Mouse (Mus musculus) liver, embryonic 14.5 days (tissue): ENCODE measurements around the gene H3f3b. TPM values are rescaled to one million over a fixed set of nuclear protein-coding genes. Genes with fewer than 3 reads are reported as not detected.

Experiments used
- ATAC-seq: fragments of 200-750 bp; cut with Nextera tagmentation; 2 replicates; pipeline ENCODE4 v1.8.0; 2017; ENCODE audit warnings: moderate number of reproducible peaks, mild to moderate bottlenecking, moderate library complexity; ENCODE audit not compliant: insufficient read depth
- DNase-seq, 3 experiments: peaks; one replicate each; pipeline ENCODE4 v3.0.0-alpha.2; 2012 to 2013; ENCODE audit warnings: low read depth in 3 of 3, low spot score in 3 of 3
- H3K27ac ChIP-seq: fragments of 300-500 bp; sonication (generic); 2 replicates; pipeline ENCODE4 v1.5.1; 2014; ENCODE audit warnings: moderate library complexity, mild to moderate bottlenecking, control low read depth, inconsistent platforms
- H3K27me3 ChIP-seq: fragments of 300-500 bp; sonication (generic); 2 replicates; pipeline ENCODE4 v1.6.1; 2014; ENCODE audit warnings: mild to moderate bottlenecking, low read length, moderate library complexity; ENCODE audit not compliant: control insufficient read depth, insufficient read depth
- H3K36me3 ChIP-seq: fragments of 300-500 bp; sonication (generic); replicated peaks from 2 replicates; pipeline ENCODE4 v1.6.1; 2014; ENCODE audit warnings: low read depth; ENCODE audit not compliant: control insufficient read depth, insufficient read depth
- H3K4me1 ChIP-seq, 2 experiments: fragments of 200-500 bp in 1 of 2; fragments of 300-500 bp in 1 of 2; sonication (generic) in 1 of 2; replicated peaks; 2 replicates each; pipeline ENCODE4 v1.6.1; 2012 to 2014; ENCODE audit warnings: antibody characterized with exemption in 1 of 2, inconsistent platforms in 1 of 2, low read length in 1 of 2; ENCODE audit not compliant: control insufficient read depth in 2 of 2, insufficient read depth in 2 of 2
- H3K4me2 ChIP-seq: fragments of 300-500 bp; sonication (generic); 2 replicates; pipeline ENCODE4 v1.6.1; 2014; ENCODE audit warnings: low read depth, mild to moderate bottlenecking, control low read depth, moderate library complexity
- H3K4me3 ChIP-seq, 2 experiments: fragments of 200-500 bp in 1 of 2; fragments of 300-500 bp in 1 of 2; sonication (generic) in 1 of 2; 2 replicates each; pipeline ENCODE4 v1.5.1; 2012 to 2014; ENCODE audit warnings: low read depth in 2 of 2, low read length in 2 of 2, mild to moderate bottlenecking in 2 of 2, control low read depth in 1 of 2, inconsistent platforms in 1 of 2, moderate library complexity in 1 of 2; ENCODE audit not compliant: insufficient read depth in 1 of 2
- H3K9ac ChIP-seq: fragments of 300-500 bp; sonication (generic); replicated peaks from 2 replicates; pipeline ENCODE4 v1.6.1; 2014; ENCODE audit warnings: mild to moderate bottlenecking, control low read depth, moderate library complexity
- H3K9me3 ChIP-seq: fragments of 300-500 bp; sonication (generic); 2 replicates; pipeline ENCODE4 v1.6.1; 2016; ENCODE audit warnings: low read length, mixed read lengths; ENCODE audit not compliant: control insufficient read depth
- CTCF ChIP-seq: IDR thresholded peaks from 2 replicates; pipeline ENCODE4 v1.5.1; 2016; ENCODE audit warnings: antibody characterized with exemption, low read depth, control low read depth
- EP300 ChIP-seq: IDR thresholded peaks from 2 replicates; pipeline ENCODE4 v1.6.1; 2016; ENCODE audit warnings: antibody characterized with exemption, low read depth
- WGBS: fragments of 180-500 bp; shearing (Covaris S2); extraction: QIAGEN DNeasy Blood & Tissue Kit; methylation state at CpG from one replicate; pipeline ENCODE4 v1.1.7; 2014; ENCODE audit not compliant: insufficient replicate concordance; 5-methylcytosine and 5-hydroxymethylcytosine counted together
- polyA plus RNA-seq, 2 experiments: library from polyadenylated mRNA; depleted of rRNA in 1 of 2; stranded (reverse) in 1 of 2; unstranded in 1 of 2; fragments of >200 nt; fragmentation: Nextera tagmentation in 1 of 2; extraction: Ambion mirVana in 1 of 2; gene quantifications; 2 replicates each; pipeline versions ENCODE4 v1.2.1 to v1.2.3; 2012 to 2014

The H3f3b gene
- polyA plus RNA-seq, 2 experiments: 248 to 651 TPM

GRCm38 (mm10) chr11:116010146-116010545, 17.6 kb downstream of the H3f3b start:
- no peak overlapping the region for H3K27ac ChIP-seq
- ATAC-seq (no peak), DNase-seq (no peak)
- H3K9ac ChIP-seq: no peak overlapping the region
- no peak overlapping the region for H3K4me3 ChIP-seq
- peaks cover 0 to 15% of the 10 kb centered on the region in 2 experiments; a peak in 2 of 4 replicates for H3K4me1 ChIP-seq
- no peak for TF ChIP-seq CTCF
- TF ChIP-seq EP300: no peak
- H3K27me3 ChIP-seq: no peaks in the 10 kb centered on the region; the same call in 1 of the 2 replicates
- 83% methylated on average over 8 of the region's 8 CpGs for WGBS
- H3K4me2 ChIP-seq: no peak overlapping the region
- H3K36me3 ChIP-seq: no peaks in the 10 kb centered on the region
- H3K9me3 ChIP-seq: no peaks in the 10 kb centered on the region

GRCm38 (mm10) chr11:116009661-116010060, 18.1 kb downstream of the H3f3b start:
- ATAC-seq (no peak), DNase-seq (no peak)
- no peak overlapping the region for H3K9ac ChIP-seq
- H3K4me3 ChIP-seq: no peak overlapping the region
- TF ChIP-seq CTCF: no peak
- no peak for TF ChIP-seq EP300
- peaks cover 2 to 12% of the 10 kb centered on the region in 2 experiments; a peak in 3 of 4 replicates for H3K4me1 ChIP-seq
- H3K4me2 ChIP-seq: no peak overlapping the region
- WGBS: 80% methylated on average over 11 of the region's 11 CpGs
- no peaks in the 10 kb centered on the region for H3K36me3 ChIP-seq
- H3K27ac ChIP-seq: no peak overlapping the region
- no peaks in the 10 kb centered on the region; the same call in 1 of the 2 replicates for H3K27me3 ChIP-seq
- H3K9me3 ChIP-seq: no peaks in the 10 kb centered on the region

GRCm38 (mm10) chr11:116008832-116009375, 18.9 kb downstream of the H3f3b start:
- WGBS: 87% methylated on average over 13 of the region's 13 CpGs
- H3K4me1 ChIP-seq: peaks cover 7 to 16% of the 10 kb centered on the region in 2 experiments; a peak in 3 of 4 replicates
- DNase-seq (no peak), ATAC-seq (no peak)
- H3K4me3 ChIP-seq: no peak overlapping the region
- H3K36me3 ChIP-seq: no peaks in the 10 kb centered on the region
- H3K9ac ChIP-seq: no peak overlapping the region
- H3K9me3 ChIP-seq: no peaks in the 10 kb centered on the region
- H3K27ac ChIP-seq: no peak overlapping the region
- no peaks in the 10 kb centered on the region for H3K27me3 ChIP-seq
- TF ChIP-seq EP300 (no peak), CTCF (no peak)
- H3K4me2 ChIP-seq: no peak overlapping the region

GRCm38 (mm10) chr11:116008411-116008810, 19.4 kb downstream of the H3f3b start:
- Histone ChIP-seq H3K36me3 (no peaks in the 10 kb centered on the region), H3K4me2 (no peak overlapping the region), H3K27ac (no peak overlapping the region), H3K9me3 (no peaks in the 10 kb centered on the region), H3K9ac (no peak overlapping the region), H3K4me1 (peaks cover 7 to 16% of the 10 kb centered on the region in 2 experiments; a peak in 3 of 4 replicates), H3K27me3 (no peaks in the 10 kb centered on the region), H3K4me3 (no peak overlapping the region)
- ATAC-seq: no peak
- DNase-seq: no peak
- WGBS: 77% methylated on average over 11 of the region's 11 CpGs
- TF ChIP-seq EP300 (no peak), CTCF (no peak)

DNA sequence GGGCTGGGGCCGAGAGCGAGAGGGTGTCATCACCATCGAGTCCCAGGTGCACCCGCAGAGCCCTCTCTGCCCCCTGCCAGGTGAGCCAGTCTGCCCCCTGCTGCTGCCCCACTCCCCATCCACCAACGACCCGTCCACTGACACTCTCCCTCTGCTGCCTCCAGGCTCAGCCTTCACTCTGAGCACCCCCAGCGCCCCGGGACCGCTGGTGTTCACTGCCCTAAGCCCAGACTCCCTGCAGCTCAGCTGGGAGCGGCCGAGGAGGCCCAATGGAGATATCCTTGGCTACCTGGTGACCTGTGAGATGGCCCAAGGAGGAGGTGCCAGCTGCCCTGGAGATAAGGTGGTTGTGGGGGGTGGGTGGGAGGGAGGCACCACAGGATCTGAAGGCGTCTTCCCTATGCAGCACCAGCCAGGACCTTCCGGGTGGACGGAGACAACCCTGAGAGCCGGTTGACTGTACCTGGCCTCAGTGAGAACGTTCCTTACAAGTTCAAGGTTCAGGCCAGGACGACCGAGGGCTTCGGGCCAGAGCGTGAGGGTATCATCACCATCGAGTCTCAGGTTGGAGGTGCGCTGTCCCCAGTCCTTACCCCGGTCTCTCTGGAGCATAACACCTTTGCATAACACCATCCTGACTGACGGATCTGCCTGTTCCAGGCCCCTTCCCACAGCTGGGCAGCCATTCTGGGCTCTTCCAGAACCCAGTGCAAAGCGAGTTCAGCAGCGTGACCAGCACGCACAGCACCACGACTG, 20.5 kb downstream of the H3f3b start:
- no peaks in the 10 kb centered on the region for H3K36me3 ChIP-seq
- peaks cover 7 to 13% of the 10 kb centered on the region in 2 experiments; a peak in 3 of 4 replicates for H3K4me1 ChIP-seq

More for the DNA sequence above, 20.5 kb downstream of the H3f3b start:
- Histone ChIP-seq H3K4me3 (no peak overlapping the region), H3K27ac (no peak overlapping the region), H3K4me2 (no peak overlapping the region), H3K9me3 (no peaks in the 10 kb centered on the region), H3K9ac (no peak overlapping the region), H3K27me3 (no peaks in the 10 kb centered on the region)
- WGBS: 80% methylated on average over 28 of the region's 28 CpGs
- ATAC-seq: no peak
- no peak for DNase-seq
- TF ChIP-seq EP300 (no peak), CTCF (no peak)
